Mouse (Mus musculus) limb, embryonic 15.5 days (tissue): ENCODE measurements around the gene Lrrc74a. TPM values are rescaled to one million over a fixed set of nuclear protein-coding genes. Genes with fewer than 3 reads are reported as not detected.

Experiments used
- ATAC-seq: fragments of 200-750 bp; cut with Nextera tagmentation; 2 replicates; pipeline ENCODE4 v1.8.0; 2017; ENCODE audit warnings: low read depth, moderate TSS enrichment; ENCODE audit not compliant: insufficient number of reproducible peaks, low FRiP score, low TSS enrichment
- H3K27ac ChIP-seq: fragments of 300-500 bp; sonication (generic); 2 replicates; pipeline ENCODE4 v1.5.1; 2015; ENCODE audit warnings: moderate library complexity, mild to moderate bottlenecking, inconsistent platforms
- H3K27me3 ChIP-seq: fragments of 300-500 bp; sonication (generic); 2 replicates; pipeline ENCODE4 v1.6.1; 2015; ENCODE audit warnings: inconsistent platforms
- H3K36me3 ChIP-seq: fragments of 300-500 bp; sonication (generic); 2 replicates; pipeline ENCODE4 v1.6.1; 2015; ENCODE audit warnings: inconsistent platforms
- H3K4me1 ChIP-seq: fragments of 300-500 bp; sonication (generic); 2 replicates; pipeline ENCODE4 v1.6.1; 2015; ENCODE audit warnings: inconsistent platforms
- H3K4me2 ChIP-seq: fragments of 300-500 bp; sonication (generic); 2 replicates; pipeline ENCODE4 v1.6.1; 2015; ENCODE audit warnings: mild to moderate bottlenecking, inconsistent platforms
- H3K4me3 ChIP-seq: fragments of 300-500 bp; sonication (generic); 2 replicates; pipeline ENCODE4 v1.5.1; 2015; ENCODE audit warnings: mild to moderate bottlenecking, inconsistent platforms
- H3K9ac ChIP-seq: fragments of 300-500 bp; sonication (generic); 2 replicates; pipeline ENCODE4 v1.6.1; 2015; ENCODE audit warnings: inconsistent platforms
- H3K9me3 ChIP-seq: fragments of 300-500 bp; sonication (generic); 2 replicates; pipeline ENCODE4 v1.6.1; 2016; ENCODE audit warnings: inconsistent platforms
- WGBS: fragments of 180-500 bp; shearing (Covaris S2); methylation state at CpG from one replicate; pipeline ENCODE4 v1.1.7; 2015; 5-methylcytosine and 5-hydroxymethylcytosine counted together
- polyA plus RNA-seq: library from polyadenylated mRNA; unstranded; fragments of >200 nt; fragmentation: Nextera tagmentation; extraction: Ambion mirVana; gene quantifications from 2 replicates; pipeline ENCODE4 v1.2.1, GENCODE M21; 2015

The Lrrc74a gene
- polyA plus RNA-seq = not detected in 2 replicates

- Histone ChIP-seq H3K4me2 (no peak within 1 kb of the TSS), H3K27me3 (no peaks in the 10 kb centered on the region), H3K27ac (no peak within 1 kb of the TSS), H3K4me3 (no peak within 1 kb of the TSS), H3K4me1 (no peaks in the 10 kb centered on the region), H3K9me3 (no peaks in the 10 kb centered on the region), H3K9ac (no peak within 1 kb of the TSS), H3K36me3 (no peaks in the 10 kb centered on the region)
- ATAC-seq = no peak
- 80% methylated on average over 8 of the region's 8 CpGs for WGBS
Measured at GRCm38 (mm10) chr12:86734319-86734810, at the start of gene Lrrc74a. TSS of gene Lrrc74a (plus strand) at chr12:86734369.

GRCm38 (mm10) chr12:86685275-86685674 lies 48.9 kb upstream of the Lrrc74a start:
- 87% methylated on average over 9 of the region's 9 CpGs for WGBS
- no peak for ATAC-seq
- Histone ChIP-seq H3K9ac (no peak overlapping the region), H3K36me3 (peaks cover 19% of the 10 kb centered on the region; the same call in 1 of the 2 replicates), H3K4me2 (no peak overlapping the region), H3K27me3 (no peaks in the 10 kb centered on the region), H3K4me1 (peaks cover 16% of the 10 kb centered on the region), H3K27ac (no peak overlapping the region), H3K4me3 (no peak overlapping the region), H3K9me3 (no peaks in the 10 kb centered on the region)

GRCm38 (mm10) chr12:86686551-86687330 lies 47.4 kb upstream of the Lrrc74a start:
- no peak for ATAC-seq
- Histone ChIP-seq H3K4me2 (no peak overlapping the region), H3K27ac (no peak overlapping the region), H3K36me3 (peaks cover 19% of the 10 kb centered on the region; the same call in 1 of the 2 replicates), H3K4me1 (peaks cover 10% of the 10 kb centered on the region; the same call in 1 of the 2 replicates), H3K27me3 (no peaks in the 10 kb centered on the region), H3K9ac (no peak overlapping the region), H3K9me3 (no peaks in the 10 kb centered on the region), H3K4me3 (no peak overlapping the region)
- WGBS = 58% methylated on average over 13 of the region's 13 CpGs

GRCm38 (mm10) chr12:86687445-86687955 lies 46.7 kb upstream of the Lrrc74a start:
- peaks cover 10% of the 10 kb centered on the region; the same call in 1 of the 2 replicates for H3K4me1 ChIP-seq
- ATAC-seq = no peak
- H3K9me3 ChIP-seq = no peaks in the 10 kb centered on the region
- no peak overlapping the region for H3K4me3 ChIP-seq
- H3K27ac ChIP-seq = no peak overlapping the region
- no peaks in the 10 kb centered on the region for H3K27me3 ChIP-seq
- no peak overlapping the region for H3K9ac ChIP-seq
- H3K36me3 ChIP-seq = peaks cover 19% of the 10 kb centered on the region; the same call in 1 of the 2 replicates
- H3K4me2 ChIP-seq = no peak overlapping the region
- WGBS = 78% methylated on average over 4 of the region's 4 CpGs

GRCm38 (mm10) chr12:86687971-86688573 lies 46.1 kb upstream of the Lrrc74a start:
- no peak; the same call in 1 of the 2 replicates for ATAC-seq
- H3K9me3 ChIP-seq = no peaks in the 10 kb centered on the region
- 76% methylated on average over 4 of the region's 4 CpGs for WGBS
- H3K27me3 ChIP-seq = no peaks in the 10 kb centered on the region
- H3K27ac ChIP-seq = no peak overlapping the region
- no peak overlapping the region for H3K4me3 ChIP-seq
- H3K36me3 ChIP-seq = peaks cover 19% of the 10 kb centered on the region; the same call in 1 of the 2 replicates
- H3K9ac ChIP-seq = no peak overlapping the region
- no peak overlapping the region for H3K4me2 ChIP-seq
- peaks cover 14% of the 10 kb centered on the region; the same call in 1 of the 2 replicates for H3K4me1 ChIP-seq

- WGBS = 96% methylated on average over 27 of the region's 27 CpGs
- no peak for ATAC-seq
- Histone ChIP-seq H3K9ac (no peak overlapping the region), H3K27ac (no peak overlapping the region; the same call in 1 of the 2 replicates), H3K27me3 (no peaks in the 10 kb centered on the region), H3K4me1 (peaks cover 15% of the 10 kb centered on the region; the same call in 1 of the 2 replicates), H3K4me3 (no peak overlapping the region), H3K4me2 (no peak overlapping the region), H3K36me3 (peaks cover 19% of the 10 kb centered on the region; the same call in 1 of the 2 replicates), H3K9me3 (no peaks in the 10 kb centered on the region)
Measured at GRCm38 (mm10) chr12:86688917-86689316, 45.3 kb upstream of the Lrrc74a start.

- H3K4me1 ChIP-seq = peaks cover 15% of the 10 kb centered on the region; the same call in 1 of the 2 replicates
- peaks cover 19% of the 10 kb centered on the region; the same call in 1 of the 2 replicates for H3K36me3 ChIP-seq
- no peaks in the 10 kb centered on the region for H3K9me3 ChIP-seq
- H3K4me3 ChIP-seq = no peak overlapping the region
- WGBS = 74% methylated on average over 12 of the region's 12 CpGs
- no peak overlapping the region for H3K9ac ChIP-seq
- no peak overlapping the region for H3K27ac ChIP-seq
- no peaks in the 10 kb centered on the region for H3K27me3 ChIP-seq
- no peak for ATAC-seq
- no peak overlapping the region for H3K4me2 ChIP-seq
Measured at GRCm38 (mm10) chr12:86690700-86691485, 43.3 kb upstream of the Lrrc74a start.

- WGBS = 56% methylated on average over 5 of the region's 5 CpGs
- no peak for ATAC-seq
- Histone ChIP-seq H3K4me3 (no peak overlapping the region), H3K27me3 (no peaks in the 10 kb centered on the region), H3K27ac (no peak overlapping the region; the same call in 1 of the 2 replicates), H3K4me2 (no peak overlapping the region), H3K9me3 (no peaks in the 10 kb centered on the region), H3K9ac (no peak overlapping the region), H3K4me1 (peaks cover 15% of the 10 kb centered on the region; the same call in 1 of the 2 replicates), H3K36me3 (peaks cover 14% of the 10 kb centered on the region; the same call in 1 of the 2 replicates)
Measured at GRCm38 (mm10) chr12:86692471-86693356, 41.5 kb upstream of the Lrrc74a start.

- no peak overlapping the region for H3K4me3 ChIP-seq
- H3K4me2 ChIP-seq = no peak overlapping the region
- H3K27me3 ChIP-seq = no peaks in the 10 kb centered on the region
- no peaks in the 10 kb centered on the region for H3K9me3 ChIP-seq
- H3K9ac ChIP-seq = no peak overlapping the region
- H3K36me3 ChIP-seq = peaks cover 10% of the 10 kb centered on the region; the same call in 1 of the 2 replicates
- peaks cover 15% of the 10 kb centered on the region; the same call in 1 of the 2 replicates for H3K4me1 ChIP-seq
- no peak overlapping the region for H3K27ac ChIP-seq
- ATAC-seq = no peak
Measured at GRCm38 (mm10) chr12:86693389-86693788, 40.8 kb upstream of the Lrrc74a start.

GRCm38 (mm10) chr12:86694441-86694840 lies 39.7 kb upstream of the Lrrc74a start:
- no peak overlapping the region for H3K27ac ChIP-seq
- no peaks in the 10 kb centered on the region for H3K27me3 ChIP-seq
- 95% methylated on average over 1 of the region's 1 CpGs for WGBS
- no peaks in the 10 kb centered on the region for H3K9me3 ChIP-seq
- no peak overlapping the region for H3K4me2 ChIP-seq
- H3K36me3 ChIP-seq = 0 out of 2 replicates have a peak, but pooled peaks cover 4% of the 10 kb centered on the region
- ATAC-seq = no peak
- no peak overlapping the region for H3K9ac ChIP-seq
- H3K4me3 ChIP-seq = no peak overlapping the region
- peaks cover 10% of the 10 kb centered on the region; the same call in 1 of the 2 replicates for H3K4me1 ChIP-seq
